In genomic region chr14:79065636-79066035, GRCm38 (mm10) we compare ENCODE assay signal across 19 mouse cellular contexts.
DNase-seq lines count a peak whose midpoint lies in the region.
"Had no signal": no experiment of that assay in that cellular context is flagged by ENCODE, and none has a peak within 500 bp of the region (broad histone marks: within the 10 kb centered on the region; RNA-seq: fewer than 3 reads in every experiment).

No protein-coding gene starts in this region.

- peak; percentile 15 to 20 for DNase-seq in frontal cortex, postnatal 36 days (ENCODE audit: low spot score in 2 of 2)
- DNase-seq in frontal cortex, postnatal 10 days (ENCODE audit: low spot score in 2 of 2), result no peak
- peak; percentile 35 to 37 for DNase-seq in right cerebral cortex, adult 2 months (ENCODE audit: low spot score in 2 of 2)
- no peak for DNase-seq in right cerebral cortex, postnatal 4 days
- DNase-seq in adipocyte (ENCODE audit: low spot score), result peak; percentile 25
- DNase-seq in ovary, postnatal 10 days (ENCODE audit: low spot score), result no peak
- DNase-seq in gastrocnemius, postnatal 14 days, result no peak
- DNase-seq: adrenal gland, postnatal 36 days; cerebellum, adult 11-12 months; cerebellum, postnatal 14 days; forebrain, postnatal 0 days; gastrocnemius, postnatal 25 days; heart, adult 18-20 months; heart, postnatal 14 days; kidney, adult 9 months; kidney, postnatal 36 days; layer of hippocampus, postnatal 36 days; thymus, adult 18-20 months; thymus, postnatal 4 days had no signal

- intact Hi-C loops in gastrocnemius, postnatal 14 days (cut with DNase I; ENCODE audit: low total_unique reads), result no loop called here

Comparison
In these comparisons a context has a peak if more than half of its experiments do, and no peak if none do; other contexts are left out.
1. DNase-seq: peak in frontal cortex, postnatal 36 days (2 of 2), right cerebral cortex, adult 2 months (2 of 2) and adipocyte (single experiment); none in frontal cortex, postnatal 10 days (0 of 2), right cerebral cortex, postnatal 4 days (single experiment), ovary, postnatal 10 days (single experiment) and gastrocnemius, postnatal 14 days (single experiment).